Mouse (Mus musculus): ENCODE results near the gene Wdr93. TPM values are rescaled to one million over a fixed set of nuclear protein-coding genes. Genes with fewer than 3 reads are reported as not detected.
A peak's percentile ranks its signal among the peaks of the same experiment; 100 is the strongest.

Gene Wdr93
- polyA plus RNA-seq, 1 experiment: 0.04 TPM

- H3K27me3 ChIP-seq (ENCODE audit: control insufficient read depth, insufficient read depth, insufficient read length): peaks cover 5% of the 10 kb centered on the region
- no peak overlapping the region for H3K4me3 ChIP-seq (ENCODE audit: insufficient read depth, poor library complexity, severe bottlenecking)
- no peak for TF ChIP-seq USF1 (IDR thresholded peaks at IDR 0.05; ENCODE audit: low read depth)
- TF ChIP-seq CEBPB (IDR thresholded peaks at IDR 0.05; ENCODE audit: low read depth): no peak
- H3ac ChIP-seq (ENCODE audit: control insufficient read depth, insufficient read length, low read depth): no peak overlapping the region
- no peaks in the 10 kb centered on the region for H3K79me3 ChIP-seq (ENCODE audit: low read depth)
- no peaks in the 10 kb centered on the region for H3K79me2 ChIP-seq (ENCODE audit: control insufficient read depth, insufficient read depth)
- H3K36me3 ChIP-seq (ENCODE audit: control insufficient read depth, insufficient read depth): no peaks in the 10 kb centered on the region
Observed at GRCm38 (mm10) chr7:79798606-79799005, 55.6 kb downstream of the Wdr93 start.

- H3K4me3 ChIP-seq (ENCODE audit: insufficient read depth, poor library complexity, severe bottlenecking): no peak overlapping the region
- no peaks in the 10 kb centered on the region for H3K79me3 ChIP-seq (ENCODE audit: low read depth)
- no peak for TF ChIP-seq CEBPB (IDR thresholded peaks at IDR 0.05; ENCODE audit: low read depth)
- TF ChIP-seq USF1 (IDR thresholded peaks at IDR 0.05; ENCODE audit: low read depth): no peak
- no peak for TF ChIP-seq MAX (IDR thresholded peaks at IDR 0.05)
- TF ChIP-seq CTCF (IDR thresholded peaks at IDR 0.05; ENCODE audit: control insufficient read depth, insufficient read depth, insufficient read length): peak; percentile 47
- TF ChIP-seq MYOG (IDR thresholded peaks at IDR 0.05; ENCODE audit: control insufficient read depth, extremely low read depth, insufficient read length): no peak
- no peaks in the 10 kb centered on the region for H3K79me2 ChIP-seq (ENCODE audit: control insufficient read depth, insufficient read depth)
- H3ac ChIP-seq (ENCODE audit: control insufficient read depth, insufficient read length, low read depth): no peak overlapping the region
- no peaks in the 10 kb centered on the region for H3K36me3 ChIP-seq (ENCODE audit: control insufficient read depth, insufficient read depth)
- peaks cover 1% of the 10 kb centered on the region for H3K27me3 ChIP-seq (ENCODE audit: control insufficient read depth, insufficient read depth, insufficient read length)
Observed at GRCm38 (mm10) chr7:79799048-79799447, 56.1 kb downstream of the Wdr93 start.

- no peaks in the 10 kb centered on the region for H3K36me3 ChIP-seq (ENCODE audit: control insufficient read depth, insufficient read depth)
- no peak overlapping the region for H3K4me3 ChIP-seq (ENCODE audit: insufficient read depth, poor library complexity, severe bottlenecking)
- H3K79me3 ChIP-seq (ENCODE audit: low read depth): no peaks in the 10 kb centered on the region
- no peaks in the 10 kb centered on the region for H3K27me3 ChIP-seq (ENCODE audit: control insufficient read depth, insufficient read depth, insufficient read length)
- TF ChIP-seq CTCF (IDR thresholded peaks at IDR 0.05; ENCODE audit: control insufficient read depth, insufficient read depth, insufficient read length): no peak
- no peak for TF ChIP-seq CEBPB (IDR thresholded peaks at IDR 0.05; ENCODE audit: low read depth)
- TF ChIP-seq MYOG (IDR thresholded peaks at IDR 0.05; ENCODE audit: control insufficient read depth, extremely low read depth, insufficient read length): no peak
- no peak for TF ChIP-seq MAX (IDR thresholded peaks at IDR 0.05)
- TF ChIP-seq FOSL1 (IDR thresholded peaks at IDR 0.05; ENCODE audit: insufficient read depth, low read length, poor library complexity, severe bottlenecking): no peak
- no peak for TF ChIP-seq MYOD1 (IDR thresholded peaks at IDR 0.05; ENCODE audit: control insufficient read depth, insufficient read length, low read depth)
- no peak for TF ChIP-seq USF1 (IDR thresholded peaks at IDR 0.05; ENCODE audit: low read depth)
- H3ac ChIP-seq (ENCODE audit: control insufficient read depth, insufficient read length, low read depth): no peak overlapping the region
- H3K79me2 ChIP-seq (ENCODE audit: control insufficient read depth, insufficient read depth): no peaks in the 10 kb centered on the region
Observed at GRCm38 (mm10) chr7:79799506-79799905, 56.5 kb downstream of the Wdr93 start.

- H3K36me3 ChIP-seq (ENCODE audit: control insufficient read depth, insufficient read depth): no peaks in the 10 kb centered on the region
- H3K79me2 ChIP-seq (ENCODE audit: control insufficient read depth, insufficient read depth): no peaks in the 10 kb centered on the region
- H3K79me3 ChIP-seq (ENCODE audit: low read depth): no peaks in the 10 kb centered on the region
- TF ChIP-seq USF1 (IDR thresholded peaks at IDR 0.05; ENCODE audit: low read depth) (no peak), MYOD1 (IDR thresholded peaks at IDR 0.05; ENCODE audit: control insufficient read depth, insufficient read length, low read depth) (no peak), FOSL1 (IDR thresholded peaks at IDR 0.05; ENCODE audit: insufficient read depth, low read length, poor library complexity, severe bottlenecking) (no peak), MYOG (IDR thresholded peaks at IDR 0.05; ENCODE audit: control insufficient read depth, extremely low read depth, insufficient read length) (no peak), CTCF (IDR thresholded peaks at IDR 0.05; ENCODE audit: control insufficient read depth, insufficient read depth, insufficient read length) (no peak), MAX (IDR thresholded peaks at IDR 0.05) (no peak), CEBPB (IDR thresholded peaks at IDR 0.05; ENCODE audit: low read depth) (no peak)
- no peaks in the 10 kb centered on the region for H3K27me3 ChIP-seq (ENCODE audit: control insufficient read depth, insufficient read depth, insufficient read length)
- H3K4me3 ChIP-seq (ENCODE audit: insufficient read depth, poor library complexity, severe bottlenecking): no peak overlapping the region
- H3ac ChIP-seq (ENCODE audit: control insufficient read depth, insufficient read length, low read depth): no peak overlapping the region
Observed at GRCm38 (mm10) chr7:79800336-79800735, 57.4 kb downstream of the Wdr93 start.

GRCm38 (mm10) chr7:79801391-79801790 is 58.4 kb downstream of the Wdr93 start:
- no peaks in the 10 kb centered on the region for H3K27me3 ChIP-seq (ENCODE audit: control insufficient read depth, insufficient read depth, insufficient read length)
- TF ChIP-seq USF1 (IDR thresholded peaks at IDR 0.05; ENCODE audit: low read depth) (no peak), FOSL1 (IDR thresholded peaks at IDR 0.05; ENCODE audit: insufficient read depth, low read length, poor library complexity, severe bottlenecking) (no peak), MYOG (IDR thresholded peaks at IDR 0.05; ENCODE audit: control insufficient read depth, extremely low read depth, insufficient read length) (no peak), MAX (IDR thresholded peaks at IDR 0.05) (no peak)
- no peak overlapping the region for H3K4me3 ChIP-seq (ENCODE audit: insufficient read depth, poor library complexity, severe bottlenecking)
- no peaks in the 10 kb centered on the region for H3K36me3 ChIP-seq (ENCODE audit: control insufficient read depth, insufficient read depth)
- H3K79me2 ChIP-seq (ENCODE audit: control insufficient read depth, insufficient read depth): no peaks in the 10 kb centered on the region
- no peaks in the 10 kb centered on the region for H3K79me3 ChIP-seq (ENCODE audit: low read depth)
- no peak overlapping the region for H3ac ChIP-seq (ENCODE audit: control insufficient read depth, insufficient read length, low read depth)

- no peaks in the 10 kb centered on the region for H3K79me3 ChIP-seq (ENCODE audit: low read depth)
- no peaks in the 10 kb centered on the region for H3K36me3 ChIP-seq (ENCODE audit: control insufficient read depth, insufficient read depth)
- TF ChIP-seq FOSL1 (IDR thresholded peaks at IDR 0.05; ENCODE audit: insufficient read depth, low read length, poor library complexity, severe bottlenecking): no peak
- no peak for TF ChIP-seq USF1 (IDR thresholded peaks at IDR 0.05; ENCODE audit: low read depth)
- TF ChIP-seq CEBPB (IDR thresholded peaks at IDR 0.05; ENCODE audit: low read depth): no peak
- no peak for TF ChIP-seq MYOG (IDR thresholded peaks at IDR 0.05; ENCODE audit: control insufficient read depth, extremely low read depth, insufficient read length)
- no peaks in the 10 kb centered on the region for H3K27me3 ChIP-seq (ENCODE audit: control insufficient read depth, insufficient read depth, insufficient read length)
- no peak overlapping the region for H3K4me3 ChIP-seq (ENCODE audit: insufficient read depth, poor library complexity, severe bottlenecking)
- H3ac ChIP-seq (ENCODE audit: control insufficient read depth, insufficient read length, low read depth): no peak overlapping the region
- no peaks in the 10 kb centered on the region for H3K79me2 ChIP-seq (ENCODE audit: control insufficient read depth, insufficient read depth)
Observed at GRCm38 (mm10) chr7:79802037-79802436, 59.1 kb downstream of the Wdr93 start.
